Mouse (Mus musculus) liver, embryonic 16.5 days (tissue): ENCODE results near the gene Rcor1. TPM values are rescaled to one million over a fixed set of nuclear protein-coding genes. Genes with fewer than 3 reads are reported as not detected.

ENCODE experiments used
- ATAC-seq: fragments of 200-750 bp; cut with Nextera tagmentation; 2 replicates; pipeline ENCODE4 v1.8.0; 2017; ENCODE audit warnings: low read depth, mild to moderate bottlenecking, moderate number of reproducible peaks, moderate library complexity
- H3K27ac ChIP-seq: fragments of 300-500 bp; sonication (generic); 2 replicates; pipeline ENCODE4 v1.5.1; 2014; ENCODE audit warnings: mild to moderate bottlenecking, low read length
- H3K27me3 ChIP-seq: fragments of 300-500 bp; sonication (generic); 2 replicates; pipeline ENCODE4 v1.6.1; 2014; ENCODE audit warnings: low read depth, low read length, mixed read lengths; ENCODE audit not compliant: control insufficient read depth, insufficient read depth
- H3K36me3 ChIP-seq: fragments of 300-500 bp; sonication (generic); 2 replicates; pipeline ENCODE4 v1.6.1; 2014; ENCODE audit warnings: mild to moderate bottlenecking; ENCODE audit not compliant: control insufficient read depth, insufficient read depth
- H3K4me1 ChIP-seq: fragments of 300-500 bp; sonication (generic); 2 replicates; pipeline ENCODE4 v1.6.1; 2014; ENCODE audit warnings: low read depth, low read length, mixed read lengths; ENCODE audit not compliant: control insufficient read depth
- H3K4me2 ChIP-seq: fragments of 300-500 bp; sonication (generic); 2 replicates; pipeline ENCODE4 v1.6.1; 2014; ENCODE audit warnings: low read depth, low read length, mixed read lengths
- H3K4me3 ChIP-seq: fragments of 300-500 bp; sonication (generic); 2 replicates; pipeline ENCODE4 v1.5.1; 2014; ENCODE audit warnings: low read depth, mild to moderate bottlenecking, low read length
- H3K9ac ChIP-seq: fragments of 300-500 bp; sonication (generic); 2 replicates; pipeline ENCODE4 v1.6.1; 2014; ENCODE audit warnings: low read depth, low read length
- H3K9me3 ChIP-seq: fragments of 300-500 bp; sonication (generic); replicated peaks from 2 replicates; pipeline ENCODE4 v1.6.1; 2016; ENCODE audit warnings: low read length; ENCODE audit not compliant: control insufficient read depth
- WGBS: fragments of 180-500 bp; shearing (Covaris S2); extraction: QIAGEN DNeasy Blood & Tissue Kit; methylation state at CpG from one replicate; pipeline ENCODE4 v1.1.7; 2014; ENCODE audit not compliant: insufficient replicate concordance; 5-methylcytosine and 5-hydroxymethylcytosine counted together
- polyA plus RNA-seq: library from polyadenylated mRNA; unstranded; fragments of >200 nt; fragmentation: Nextera tagmentation; extraction: Ambion mirVana; gene quantifications from 2 replicates; pipeline ENCODE4 v1.2.1, GENCODE M21; 2015

Gene Rcor1
- polyA plus RNA-seq, 1 experiment from 2014 or later: 4.1 TPM

DNA sequence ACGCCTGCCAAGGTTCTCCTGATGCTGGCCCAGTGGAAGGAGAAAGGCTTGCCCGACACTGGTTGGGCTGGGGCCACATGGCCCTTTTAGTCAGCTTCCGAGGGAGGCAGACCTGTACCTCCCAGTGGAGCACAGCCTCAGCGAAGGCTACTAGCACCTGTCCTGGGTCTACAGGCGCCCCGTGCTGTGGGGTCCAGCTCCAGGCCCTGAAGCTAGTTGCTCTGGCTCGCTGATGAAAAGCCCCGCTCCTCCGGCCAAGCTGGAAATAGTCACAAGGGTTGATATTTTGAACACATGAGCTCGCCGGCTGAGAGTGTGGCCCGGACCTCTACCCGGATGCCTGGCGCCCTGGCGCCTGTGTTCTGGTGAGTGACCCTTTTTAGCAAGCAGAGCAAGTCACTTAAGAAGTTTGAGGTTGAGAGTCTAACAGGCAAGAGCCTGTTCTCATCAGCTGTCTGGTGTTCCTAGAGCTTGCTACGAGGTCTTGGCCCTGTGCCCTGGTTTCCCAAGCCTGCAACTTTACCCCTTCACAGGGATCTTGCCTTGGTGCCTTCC is 104.4 kb downstream of the Rcor1 start:
- Histone ChIP-seq H3K9ac (no peak overlapping the region), H3K36me3 (no peaks in the 10 kb centered on the region), H3K4me3 (no peak overlapping the region), H3K4me2 (no peak overlapping the region), H3K4me1 (no peaks in the 10 kb centered on the region; the same call in none of the 2 replicates), H3K27me3 (no peaks in the 10 kb centered on the region), H3K9me3 (no peaks in the 10 kb centered on the region), H3K27ac (no peak overlapping the region)
- WGBS: 66% methylated on average over 16 of the region's 16 CpGs
- ATAC-seq: no peak

DNA sequence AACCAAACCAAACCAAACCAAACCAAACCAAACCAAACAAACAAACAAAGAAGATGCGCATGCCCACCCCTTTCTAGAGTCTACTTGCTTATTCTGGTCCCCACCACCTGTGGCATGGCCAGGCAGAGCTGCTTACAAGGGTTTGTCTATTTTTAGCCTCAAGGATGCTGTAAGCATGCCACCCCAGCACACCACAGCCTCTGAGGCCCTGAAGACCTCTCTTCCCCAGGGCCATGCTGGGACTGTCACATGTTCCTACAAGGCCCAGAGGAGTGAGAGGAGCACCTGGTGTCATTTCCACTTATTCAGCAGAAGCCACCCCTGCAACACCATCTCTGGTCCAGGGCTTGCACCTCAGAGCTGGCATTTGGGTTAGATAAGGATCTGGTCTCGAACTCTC is 105.4 kb downstream of the Rcor1 start:
- Histone ChIP-seq H3K9ac (no peak overlapping the region), H3K27me3 (no peaks in the 10 kb centered on the region), H3K36me3 (no peaks in the 10 kb centered on the region), H3K27ac (no peak overlapping the region), H3K4me2 (no peak overlapping the region), H3K9me3 (no peaks in the 10 kb centered on the region), H3K4me3 (no peak overlapping the region), H3K4me1 (peaks cover 6% of the 10 kb centered on the region)
- ATAC-seq: no peak
- WGBS: 72% methylated on average over 2 of the region's 2 CpGs

GRCm38 (mm10) chr12:111145269-111145668 is 106.1 kb downstream of the Rcor1 start:
- Histone ChIP-seq H3K27ac (no peak overlapping the region), H3K9me3 (no peaks in the 10 kb centered on the region), H3K36me3 (no peaks in the 10 kb centered on the region), H3K4me3 (no peak overlapping the region), H3K9ac (no peak overlapping the region), H3K4me1 (peaks cover 12% of the 10 kb centered on the region), H3K4me2 (no peak overlapping the region), H3K27me3 (no peaks in the 10 kb centered on the region)
- WGBS: 53% methylated on average over 9 of the region's 9 CpGs
- ATAC-seq: no peak

DNA sequence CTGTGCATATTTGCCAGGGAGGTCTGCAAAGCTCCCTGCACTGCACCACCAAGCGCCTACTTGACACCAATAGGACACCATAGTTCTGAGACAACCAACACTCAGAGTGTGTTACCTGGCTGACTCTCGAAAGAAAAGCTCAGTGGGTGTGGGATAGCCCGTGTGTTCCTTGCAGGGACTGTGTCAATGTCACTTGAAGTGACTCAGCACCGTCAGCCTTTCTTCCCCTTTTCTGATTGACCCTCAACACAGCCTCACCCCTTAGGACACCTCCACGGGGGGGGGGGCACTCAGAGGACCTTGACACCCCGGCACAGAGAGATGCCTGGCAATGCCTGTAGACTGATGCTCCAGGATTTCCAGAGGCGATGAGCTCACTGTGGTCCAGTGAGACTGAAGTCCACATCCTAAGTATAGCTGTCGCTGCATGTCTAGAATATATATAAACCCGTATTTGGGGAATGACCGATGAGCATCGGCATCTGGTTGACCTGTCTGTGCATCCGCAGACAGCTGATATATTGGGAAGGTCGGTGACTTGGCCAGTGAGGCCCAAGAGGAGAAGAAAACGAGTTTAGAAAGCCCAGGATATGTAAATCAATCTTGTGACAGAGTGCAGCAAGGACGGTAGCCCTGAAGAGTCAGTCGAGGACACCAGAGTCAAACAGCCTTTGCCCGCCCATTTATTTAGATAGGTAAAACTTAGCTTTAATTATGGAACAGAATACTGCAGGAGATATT is 110.5 kb downstream of the Rcor1 start:
- peaks cover 33% of the 10 kb centered on the region for H3K4me1 ChIP-seq
- H3K36me3 ChIP-seq: no peaks in the 10 kb centered on the region
- H3K4me2 ChIP-seq: no peak overlapping the region
- no peak overlapping the region for H3K9ac ChIP-seq
- H3K27ac ChIP-seq: no peak overlapping the region
- no peak for ATAC-seq
- no peak overlapping the region for H3K4me3 ChIP-seq
- WGBS: 40% methylated on average over 17 of the region's 17 CpGs
- H3K9me3 ChIP-seq: no peaks in the 10 kb centered on the region
- no peaks in the 10 kb centered on the region for H3K27me3 ChIP-seq

DNA sequence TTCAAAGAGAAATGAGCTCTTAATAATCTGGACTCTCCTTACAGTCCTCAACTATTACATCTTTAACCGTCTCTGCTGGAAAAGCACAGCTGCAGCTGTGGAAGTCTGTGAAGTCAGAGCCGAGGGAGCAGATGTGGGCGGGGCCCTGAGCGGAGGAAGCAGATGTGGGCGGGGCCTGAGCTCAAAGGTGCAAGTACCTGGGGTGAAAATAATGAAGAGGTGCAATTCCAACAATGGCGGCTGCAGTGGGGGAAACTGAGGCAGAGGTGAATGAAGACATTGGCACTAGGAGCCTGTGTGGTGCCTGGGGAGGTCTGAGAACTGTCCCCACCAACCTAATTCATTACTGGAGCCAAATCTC is 111.1 kb downstream of the Rcor1 start:
- H3K9me3 ChIP-seq: no peaks in the 10 kb centered on the region; the same call in 1 of the 2 replicates
- H3K27me3 ChIP-seq: no peaks in the 10 kb centered on the region
- H3K4me1 ChIP-seq: peaks cover 33% of the 10 kb centered on the region
- H3K27ac ChIP-seq: no peak overlapping the region
- H3K9ac ChIP-seq: no peak overlapping the region
- WGBS: 6% methylated on average over 6 of the region's 6 CpGs
- H3K4me2 ChIP-seq: no peak overlapping the region
- H3K4me3 ChIP-seq: no peak overlapping the region
- no peak for ATAC-seq
- no peaks in the 10 kb centered on the region for H3K36me3 ChIP-seq

GRCm38 (mm10) chr12:111151422-111152156 is 112.4 kb downstream of the Rcor1 start:
- Histone ChIP-seq H3K4me3 (no peak overlapping the region), H3K9ac (no peak overlapping the region), H3K4me1 (peaks cover 33% of the 10 kb centered on the region), H3K36me3 (no peaks in the 10 kb centered on the region), H3K27ac (peak overlapping the region; percentile 5; the same call in 1 of the 2 replicates), H3K27me3 (no peaks in the 10 kb centered on the region), H3K9me3 (no peaks in the 10 kb centered on the region; the same call in 1 of the 2 replicates), H3K4me2 (no peak overlapping the region)
- WGBS: 35% methylated on average over 5 of the region's 5 CpGs
- peak; percentile 89 for ATAC-seq

GRCm38 (mm10) chr12:111152579-111152978 is 113.4 kb downstream of the Rcor1 start:
- H3K27ac ChIP-seq: no peak overlapping the region
- ATAC-seq: no peak
- WGBS: 72% methylated on average over 6 of the region's 6 CpGs
- peaks cover 33% of the 10 kb centered on the region for H3K4me1 ChIP-seq
- H3K9ac ChIP-seq: no peak overlapping the region
- H3K36me3 ChIP-seq: no peaks in the 10 kb centered on the region
- no peak overlapping the region for H3K4me3 ChIP-seq
- H3K27me3 ChIP-seq: no peaks in the 10 kb centered on the region
- no peak overlapping the region for H3K4me2 ChIP-seq
- no peaks in the 10 kb centered on the region; the same call in 1 of the 2 replicates for H3K9me3 ChIP-seq

GRCm38 (mm10) chr12:111152981-111153710 is 114.0 kb downstream of the Rcor1 start:
- no peak for ATAC-seq
- Histone ChIP-seq H3K4me1 (peaks cover 35% of the 10 kb centered on the region), H3K27ac (no peak overlapping the region), H3K9me3 (no peaks in the 10 kb centered on the region; the same call in 1 of the 2 replicates), H3K27me3 (no peaks in the 10 kb centered on the region), H3K4me3 (no peak overlapping the region), H3K9ac (no peak overlapping the region), H3K4me2 (no peak overlapping the region), H3K36me3 (no peaks in the 10 kb centered on the region)
- WGBS: 59% methylated on average over 7 of the region's 7 CpGs
